Mouse (Mus musculus): Measurements from ENCODE around the gene Luc7l. TPM values are rescaled to one million over a fixed set of nuclear protein-coding genes. Genes with fewer than 3 reads are reported as not detected.
"Not testable (repeated sequence)": the region's sequence is repeated elsewhere in the genome, so short reads cannot be mapped to it uniquely, and the experiment has no call there.

The Luc7l gene
- polyA plus RNA-seq, 1 experiment from 2014 or later = 164 TPM

GRCm38 (mm10) chr17:26253399-26253798, 703 bp downstream of the Luc7l start:
- Histone ChIP-seq H3K27me3 (no peaks in the 10 kb centered on the region), H3K9ac (replicated peaks) (peak overlapping the region; percentile 97), H3K27ac (peak overlapping the region; percentile 99), H3K4me1 (replicated peaks) (peaks cover 8% of the 10 kb centered on the region), H3K36me3 (peaks cover 33% of the 10 kb centered on the region), H3K9me3 (no peaks in the 10 kb centered on the region), H3K4me2 (peak overlapping the region; percentile 80), H3K4me3 (replicated peaks) (peak overlapping the region; percentile 97)
- no peak for ATAC-seq (ENCODE audit: insufficient number of reproducible peaks, insufficient read depth, low FRiP score, low TSS enrichment, low read depth)
- WGBS = 0% methylated on average over 24 of the region's 24 CpGs

GRCm38 (mm10) chr17:26255313-26255712, 2.6 kb downstream of the Luc7l start:
- H3K9ac ChIP-seq (replicated peaks) = no peak overlapping the region
- no peak overlapping the region for H3K27ac ChIP-seq
- no peaks in the 10 kb centered on the region for H3K9me3 ChIP-seq
- ATAC-seq (ENCODE audit: insufficient number of reproducible peaks, insufficient read depth, low FRiP score, low TSS enrichment, low read depth) = no peak
- no peak overlapping the region for H3K4me2 ChIP-seq
- peaks cover 8% of the 10 kb centered on the region for H3K4me1 ChIP-seq (replicated peaks)
- H3K4me3 ChIP-seq (replicated peaks) = no peak overlapping the region
- WGBS = 97% methylated on average over 7 of the region's 7 CpGs
- no peaks in the 10 kb centered on the region for H3K27me3 ChIP-seq
- peaks cover 50% of the 10 kb centered on the region for H3K36me3 ChIP-seq

- WGBS = 85% methylated on average over 4 of the region's 4 CpGs
- H3K4me1 ChIP-seq (replicated peaks) = no peaks in the 10 kb centered on the region
- no peak for ATAC-seq (ENCODE audit: insufficient number of reproducible peaks, insufficient read depth, low FRiP score, low TSS enrichment, low read depth)
- no peak overlapping the region for H3K4me2 ChIP-seq
- H3K4me3 ChIP-seq (replicated peaks) = no peak overlapping the region
- H3K9me3 ChIP-seq = no peaks in the 10 kb centered on the region
- H3K27me3 ChIP-seq = no peaks in the 10 kb centered on the region
- no peak overlapping the region for H3K27ac ChIP-seq
- no peak overlapping the region for H3K9ac ChIP-seq (replicated peaks)
- peaks cover 94% of the 10 kb centered on the region for H3K36me3 ChIP-seq
Measured at GRCm38 (mm10) chr17:26261826-26262225, 9.1 kb downstream of the Luc7l start.

- H3K27me3 ChIP-seq = no peaks in the 10 kb centered on the region
- H3K4me1 ChIP-seq (replicated peaks) = no peaks in the 10 kb centered on the region
- peaks cover 94% of the 10 kb centered on the region for H3K36me3 ChIP-seq
- no peak overlapping the region for H3K9ac ChIP-seq (replicated peaks)
- WGBS = 94% methylated on average over 3 of the region's 3 CpGs
- H3K9me3 ChIP-seq = no peaks in the 10 kb centered on the region
- no peak overlapping the region for H3K4me3 ChIP-seq (replicated peaks)
- no peak overlapping the region for H3K4me2 ChIP-seq
- H3K27ac ChIP-seq = no peak overlapping the region
- no peak for ATAC-seq (ENCODE audit: insufficient number of reproducible peaks, insufficient read depth, low FRiP score, low TSS enrichment, low read depth)
Measured at GRCm38 (mm10) chr17:26262384-26262783, 9.7 kb downstream of the Luc7l start.

- no peak for ATAC-seq (ENCODE audit: insufficient number of reproducible peaks, insufficient read depth, low FRiP score, low TSS enrichment, low read depth)
- peaks cover 93% of the 10 kb centered on the region for H3K36me3 ChIP-seq
- H3K27ac ChIP-seq = no peak overlapping the region
- no peaks in the 10 kb centered on the region for H3K9me3 ChIP-seq
- WGBS = 81% methylated on average over 1 of the region's 1 CpGs
- no peaks in the 10 kb centered on the region for H3K4me1 ChIP-seq (replicated peaks)
- H3K4me3 ChIP-seq (replicated peaks) = no peak overlapping the region
- H3K27me3 ChIP-seq = no peaks in the 10 kb centered on the region
- no peak overlapping the region for H3K9ac ChIP-seq (replicated peaks)
- no peak overlapping the region for H3K4me2 ChIP-seq
Measured at GRCm38 (mm10) chr17:26268851-26269250, 16.2 kb downstream of the Luc7l start.

- peaks cover 92% of the 10 kb centered on the region for H3K36me3 ChIP-seq
- not testable (repeated sequence) for H3K27me3 ChIP-seq; H3K9me3 ChIP-seq; H3K27ac ChIP-seq; ATAC-seq (ENCODE audit: insufficient number of reproducible peaks, insufficient read depth, low FRiP score, low TSS enrichment, low read depth); H3K4me3 ChIP-seq (replicated peaks); H3K4me1 ChIP-seq (replicated peaks); H3K9ac ChIP-seq (replicated peaks); H3K4me2 ChIP-seq
- WGBS = 95% methylated on average over 10 of the region's 10 CpGs
Measured at GRCm38 (mm10) chr17:26269577-26269976, 16.9 kb downstream of the Luc7l start.

GRCm38 (mm10) chr17:26272586-26272985, 19.9 kb downstream of the Luc7l start:
- Histone ChIP-seq H3K4me1 (replicated peaks) (no peaks in the 10 kb centered on the region), H3K4me3 (replicated peaks) (no peak overlapping the region), H3K27me3 (no peaks in the 10 kb centered on the region), H3K27ac (no peak overlapping the region), H3K9me3 (no peaks in the 10 kb centered on the region), H3K36me3 (peaks cover 91% of the 10 kb centered on the region), H3K9ac (replicated peaks) (no peak overlapping the region), H3K4me2 (no peak overlapping the region)
- 92% methylated on average over 3 of the region's 3 CpGs for WGBS
- ATAC-seq (ENCODE audit: insufficient number of reproducible peaks, insufficient read depth, low FRiP score, low TSS enrichment, low read depth) = no peak

- H3K27me3 ChIP-seq = no peaks in the 10 kb centered on the region
- no peak overlapping the region for H3K27ac ChIP-seq
- 91% methylated on average over 13 of the region's 13 CpGs for WGBS
- H3K36me3 ChIP-seq = peaks cover 94% of the 10 kb centered on the region
- H3K4me1 ChIP-seq (replicated peaks) = no peaks in the 10 kb centered on the region
- H3K4me3 ChIP-seq (replicated peaks) = no peak overlapping the region
- no peak overlapping the region for H3K9ac ChIP-seq (replicated peaks)
- no peak overlapping the region for H3K4me2 ChIP-seq
- no peak for ATAC-seq (ENCODE audit: insufficient number of reproducible peaks, insufficient read depth, low FRiP score, low TSS enrichment, low read depth)
- no peaks in the 10 kb centered on the region for H3K9me3 ChIP-seq
Measured at GRCm38 (mm10) chr17:26275933-26276332, 23.2 kb downstream of the Luc7l start.

GRCm38 (mm10) chr17:26276711-26277110, 24.0 kb downstream of the Luc7l start:
- no peak overlapping the region for H3K4me3 ChIP-seq (replicated peaks)
- H3K4me1 ChIP-seq (replicated peaks) = no peaks in the 10 kb centered on the region
- no peaks in the 10 kb centered on the region for H3K27me3 ChIP-seq
- H3K4me2 ChIP-seq = no peak overlapping the region
- no peaks in the 10 kb centered on the region for H3K9me3 ChIP-seq
- WGBS = 97% methylated on average over 4 of the region's 4 CpGs
- peaks cover 94% of the 10 kb centered on the region for H3K36me3 ChIP-seq
- no peak overlapping the region for H3K9ac ChIP-seq (replicated peaks)
- H3K27ac ChIP-seq = no peak overlapping the region
- ATAC-seq (ENCODE audit: insufficient number of reproducible peaks, insufficient read depth, low FRiP score, low TSS enrichment, low read depth) = no peak

GRCm38 (mm10) chr17:26286199-26286955, 33.7 kb downstream of the Luc7l start:
- Histone ChIP-seq H3K4me3 (replicated peaks) (no peak overlapping the region), H3K9me3 (peaks cover 7% of the 10 kb centered on the region), H3K36me3 (peaks cover 100% of the 10 kb centered on the region), H3K4me1 (replicated peaks) (no peaks in the 10 kb centered on the region), H3K9ac (replicated peaks) (no peak overlapping the region), H3K27ac (no peak overlapping the region), H3K27me3 (no peaks in the 10 kb centered on the region), H3K4me2 (no peak overlapping the region)
- WGBS = 85% methylated on average over 8 of the region's 8 CpGs
- ATAC-seq (ENCODE audit: insufficient number of reproducible peaks, insufficient read depth, low FRiP score, low TSS enrichment, low read depth) = no peak

- Histone ChIP-seq H3K36me3 (peaks cover 75% of the 10 kb centered on the region), H3K27me3 (no peaks in the 10 kb centered on the region), H3K4me1 (replicated peaks) (no peaks in the 10 kb centered on the region), H3K4me3 (replicated peaks) (no peak overlapping the region), H3K27ac (no peak overlapping the region), H3K9ac (replicated peaks) (no peak overlapping the region), H3K4me2 (no peak overlapping the region), H3K9me3 (peaks cover 18% of the 10 kb centered on the region)
- WGBS = 75% methylated on average over 4 of the region's 4 CpGs
- no peak for ATAC-seq (ENCODE audit: insufficient number of reproducible peaks, insufficient read depth, low FRiP score, low TSS enrichment, low read depth)
Measured at GRCm38 (mm10) chr17:26289475-26289874, 36.8 kb downstream of the Luc7l start.

- H3K27me3 ChIP-seq; H3K27ac ChIP-seq; H3K4me1 ChIP-seq (replicated peaks); H3K36me3 ChIP-seq; H3K4me3 ChIP-seq (replicated peaks); H3K9ac ChIP-seq (replicated peaks); H3K4me2 ChIP-seq; ATAC-seq (ENCODE audit: insufficient number of reproducible peaks, insufficient read depth, low FRiP score, low TSS enrichment, low read depth): not testable (repeated sequence)
- WGBS = 93% methylated on average over 4 of the region's 4 CpGs
- H3K9me3 ChIP-seq = peaks cover 12% of the 10 kb centered on the region; the same call in 1 of the 2 replicates
Measured at GRCm38 (mm10) chr17:26298318-26298717, 45.6 kb downstream of the Luc7l start.

Measured in limb, embryonic 12.5 days (tissue).